Mouse (Mus musculus) T-helper 1 cell (primary cell): ENCODE data around the gene Msx1.

Experiments
- in situ Hi-C: fragments of 300-600 bp; cut with MboI, MseI; formaldehyde crosslinking; loops from one replicate; pipeline ENCODE4 v1.15.1; 2025; ENCODE audit warnings: high pct_unique_total_duplicates

The Msx1 gene

DNA sequence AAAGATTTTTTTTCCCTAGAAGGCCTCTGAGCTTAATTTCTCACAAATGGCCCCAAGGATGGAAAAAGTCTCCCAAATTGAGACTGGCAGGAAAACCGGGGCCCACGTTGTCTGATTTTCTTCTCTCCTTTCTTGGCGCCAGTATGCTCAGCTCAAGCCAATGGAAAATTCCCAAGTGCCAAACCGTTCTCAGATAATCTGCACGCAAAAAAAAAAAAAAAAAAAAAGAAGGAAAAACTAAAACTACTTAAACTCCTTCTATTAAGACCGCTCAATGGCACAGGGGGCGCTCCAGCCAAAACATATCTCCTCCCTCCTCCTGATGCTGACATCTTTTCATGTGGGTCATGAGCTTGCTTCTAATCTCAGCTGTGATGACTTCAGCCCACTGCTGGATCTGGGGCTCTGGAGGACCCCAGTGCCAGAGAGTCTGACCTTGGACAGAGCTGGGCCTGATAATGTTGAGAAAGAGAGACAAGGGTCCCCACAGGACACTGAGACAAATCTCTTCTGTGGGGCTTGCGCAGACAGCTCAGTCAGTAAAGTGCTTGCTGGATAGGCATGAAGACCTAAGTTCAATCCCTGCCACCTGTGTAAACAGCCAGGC, 19.8 kb downstream of the Msx1 start:
- in situ Hi-C loops, result loop anchor here (25.0 kb wide), 1 partner anchor 892 kb away; no protein-coding TSS in a partner anchor

DNA sequence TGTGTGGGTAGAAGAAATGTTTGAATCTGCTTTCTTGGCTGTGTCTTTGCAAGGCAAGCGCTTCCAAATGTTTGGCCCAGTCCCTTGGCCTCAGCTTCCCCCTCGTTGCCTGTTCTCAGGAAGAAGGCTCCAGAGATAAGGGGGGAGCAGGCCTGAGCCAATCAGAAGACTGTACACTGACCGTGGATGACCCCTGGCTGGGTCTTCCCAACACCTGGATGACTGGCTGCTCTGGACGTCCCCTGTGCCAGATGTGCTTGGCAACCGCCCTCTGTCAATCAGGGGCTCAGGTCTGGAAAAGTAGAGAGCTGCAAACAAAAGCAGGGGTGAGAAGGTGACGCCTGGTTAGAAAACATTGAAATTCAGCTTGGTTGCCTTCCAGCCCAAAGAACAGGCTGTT, 27.1 kb downstream of the Msx1 start:
- in situ Hi-C loops, result loop anchor here (5.0 kb wide), 1 partner anchor 95 kb away; no protein-coding TSS in a partner anchor

DNA sequence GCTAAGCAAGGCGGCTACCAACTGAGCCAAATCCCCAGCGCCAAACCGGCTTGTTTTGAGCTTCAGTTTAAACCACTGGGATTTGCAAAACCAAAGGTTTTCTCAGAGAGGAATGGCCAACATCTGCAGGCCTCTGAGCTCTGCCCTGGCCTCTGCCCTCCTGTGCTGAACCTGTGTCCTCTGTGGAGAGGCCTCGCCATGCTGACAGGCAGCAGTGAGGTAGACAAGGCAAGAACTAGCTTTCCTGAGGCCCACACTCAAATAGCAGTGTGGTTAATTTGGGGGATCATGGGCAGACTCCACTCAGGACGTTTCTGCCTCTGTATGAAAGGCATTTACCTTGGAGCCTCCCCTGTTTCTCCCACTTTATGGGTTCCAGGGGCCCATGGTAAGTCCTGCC, 27.6 kb downstream of the Msx1 start:
- in situ Hi-C loops, result loop anchor here (5.0 kb wide), 1 partner anchor 94 kb away; no protein-coding TSS in a partner anchor

DNA sequence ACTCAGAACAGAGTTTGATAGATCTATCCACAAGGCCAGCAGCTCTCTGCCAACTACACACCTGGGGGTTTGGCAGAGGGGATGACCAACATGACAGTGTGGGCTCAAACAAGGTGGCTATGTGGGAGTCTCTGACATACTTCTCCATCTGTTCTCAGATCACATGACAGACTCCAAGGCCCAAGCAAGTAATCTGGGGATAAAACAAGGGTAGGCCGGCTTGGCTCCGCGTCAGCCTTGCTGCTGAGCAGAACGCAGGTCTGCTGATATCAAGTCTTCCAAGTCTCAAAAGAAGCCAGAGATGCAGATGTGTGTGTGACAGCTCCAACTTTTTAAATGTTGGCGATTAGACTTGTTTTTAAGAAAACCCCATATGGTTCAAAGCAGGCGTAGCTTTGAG, 28.7 kb downstream of the Msx1 start:
- in situ Hi-C loops, result loop anchor here (5.0 kb wide), 1 partner anchor 93 kb away; no protein-coding TSS in a partner anchor

DNA sequence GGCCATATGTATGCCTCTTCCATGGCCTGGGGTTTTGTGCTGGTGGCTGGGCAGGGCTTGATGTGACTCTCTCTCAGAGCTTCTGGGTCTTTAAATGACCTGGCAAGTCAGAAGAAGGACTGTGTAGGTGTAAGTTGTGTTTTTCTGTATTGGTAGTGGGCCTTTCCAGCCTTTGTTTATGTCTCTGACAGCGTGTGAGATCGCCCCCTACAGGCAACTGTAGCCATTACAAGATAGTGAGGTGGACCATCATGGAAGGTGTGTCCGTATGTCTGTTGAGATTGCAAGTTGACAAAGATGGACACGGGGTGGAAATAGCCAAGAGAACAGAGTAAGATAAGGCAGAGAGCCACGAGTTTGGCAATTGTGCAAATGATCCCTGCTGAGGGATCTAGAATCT, 32.2 kb downstream of the Msx1 start:
- in situ Hi-C loops, result no loop called here

DNA sequence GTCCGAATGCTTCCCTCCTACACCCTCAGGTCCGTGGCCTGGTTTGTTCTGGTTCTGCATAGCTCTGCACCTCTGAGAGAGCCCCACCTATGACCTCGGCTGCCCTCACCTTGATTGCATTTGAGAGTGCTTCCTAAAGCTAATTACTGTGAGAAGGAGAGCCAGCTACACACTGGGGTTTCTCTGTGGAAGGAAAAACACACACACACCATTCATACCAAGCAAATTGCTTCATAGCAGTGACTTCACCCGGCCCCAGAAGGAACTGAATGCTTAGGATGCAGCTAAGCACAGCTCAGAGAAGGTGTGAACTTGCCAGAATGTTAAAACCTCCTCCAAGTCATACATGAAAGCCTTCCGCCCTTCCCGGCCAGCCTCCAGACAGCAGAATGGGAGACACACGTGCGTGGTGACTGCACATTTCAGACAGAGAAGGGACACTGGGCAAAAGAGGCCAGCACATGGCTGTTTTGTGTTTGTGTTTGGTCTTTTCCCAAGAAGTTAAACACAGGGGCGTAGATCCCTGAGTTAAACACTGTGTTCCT, 39.5 kb downstream of the Msx1 start:
- in situ Hi-C loops, result no loop called here

DNA sequence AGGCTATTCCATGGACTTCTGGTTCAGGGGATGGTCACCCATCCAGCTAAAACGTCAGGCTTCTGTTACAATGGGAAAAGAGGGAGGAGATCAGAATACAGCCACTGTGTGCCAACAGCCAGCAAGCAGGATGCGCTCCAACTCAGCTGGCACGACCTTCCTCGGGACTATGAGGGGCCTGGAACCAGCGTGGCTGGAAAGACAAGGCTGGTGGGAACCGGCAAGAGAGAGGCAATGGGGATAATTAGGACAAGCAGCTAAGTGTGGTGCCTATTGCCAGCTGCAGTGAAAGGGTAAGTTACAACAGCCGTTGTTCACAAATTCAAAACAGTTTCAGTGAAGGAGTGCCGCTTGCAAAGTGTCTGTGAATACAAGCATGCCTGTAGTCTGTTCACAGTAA, 41.1 kb downstream of the Msx1 start:
- in situ Hi-C loops, result no loop called here

DNA sequence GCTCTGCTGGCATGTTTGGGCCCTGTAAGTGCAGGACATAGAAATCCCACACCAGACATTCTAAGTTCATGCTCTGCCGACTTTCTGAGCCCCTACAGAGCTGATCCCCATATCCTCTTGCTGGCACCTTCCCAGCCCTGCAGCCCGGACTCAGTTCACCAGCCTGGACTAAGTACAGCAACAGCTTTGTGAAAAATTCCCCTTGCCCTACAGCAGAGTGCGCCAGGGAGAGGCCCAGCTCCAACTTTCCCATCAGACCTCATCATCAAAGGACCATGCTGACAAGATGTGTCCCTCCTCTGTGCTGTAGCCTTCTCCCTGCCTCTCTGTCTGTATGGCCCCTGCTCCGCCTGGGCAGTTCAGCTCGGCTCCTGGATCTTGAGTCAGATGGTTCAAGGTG, 48.7 kb downstream of the Msx1 start:
- in situ Hi-C loops, result no loop called here

DNA sequence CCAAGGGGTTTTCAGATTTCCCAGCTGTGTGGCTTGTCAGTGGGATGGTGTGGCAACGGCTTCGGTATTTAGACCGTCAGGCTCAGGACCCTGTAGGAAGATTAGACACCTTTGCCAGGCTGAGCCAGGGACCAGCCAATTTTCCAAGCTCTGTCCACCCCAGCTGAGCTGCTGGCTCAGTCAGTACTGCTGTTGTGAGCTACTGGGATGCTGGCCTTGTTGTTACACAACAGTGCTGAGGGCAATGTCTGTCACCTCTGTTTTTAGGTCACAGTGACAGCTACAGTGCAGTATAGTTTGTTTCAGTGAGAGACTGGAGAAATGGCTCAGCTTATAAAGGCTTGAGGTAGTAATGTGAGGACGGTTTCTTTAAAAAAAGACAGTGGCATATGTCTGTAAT, 50.4 kb downstream of the Msx1 start:
- in situ Hi-C loops, result no loop called here

DNA sequence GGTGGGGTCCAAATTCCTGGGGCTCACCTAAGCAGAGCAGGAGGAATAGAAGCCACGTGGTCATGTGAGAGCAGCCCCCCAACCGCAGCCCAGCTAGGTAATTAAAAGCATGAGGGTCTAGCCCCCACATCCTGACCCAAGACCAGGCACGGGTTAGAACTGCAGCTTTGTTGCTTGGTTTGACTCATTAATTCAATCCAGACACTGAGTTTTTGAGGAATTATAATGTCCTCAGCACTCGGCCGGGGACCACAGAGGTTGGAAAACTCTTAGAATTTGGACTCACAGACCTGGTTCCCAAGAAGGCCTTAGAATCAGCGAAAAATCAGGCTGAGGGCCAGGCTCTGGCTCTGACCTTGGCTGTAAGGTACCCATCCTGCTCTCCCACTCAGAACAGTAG, 53.5 kb downstream of the Msx1 start:
- in situ Hi-C loops, result no loop called here
